Mouse (Mus musculus) intestine, embryonic 14.5 days (tissue): ENCODE data around the gene Trim71. TPM values are rescaled to one million over a fixed set of nuclear protein-coding genes. Genes with fewer than 3 reads are reported as not detected.

Experiments
- ATAC-seq: fragments of 200-750 bp; cut with Nextera tagmentation; replicated peaks from 2 replicates; pipeline ENCODE4 v1.8.0; 2017; ENCODE audit warnings: low read depth, moderate number of reproducible peaks, moderate TSS enrichment, moderate library complexity; ENCODE audit not compliant: low FRiP score, low TSS enrichment
- DNase-seq: peaks from one replicate; pipeline ENCODE4 v3.0.0-alpha.2; 2018; ENCODE audit warnings: low spot score
- H3K27ac ChIP-seq: fragments of 300-500 bp; sonication (generic); 2 replicates; pipeline ENCODE4 v1.5.1; 2014; ENCODE audit warnings: low read depth, mild to moderate bottlenecking, control low read depth
- H3K27me3 ChIP-seq: fragments of 300-500 bp; sonication (generic); replicated peaks from 2 replicates; pipeline ENCODE4 v1.6.1; 2014; ENCODE audit warnings: low read length, control low read depth; ENCODE audit not compliant: control insufficient read depth, insufficient read depth
- H3K36me3 ChIP-seq: fragments of 300-500 bp; sonication (generic); 2 replicates; pipeline ENCODE4 v1.6.1; 2014; ENCODE audit warnings: low read length, control low read depth; ENCODE audit not compliant: control insufficient read depth, insufficient read depth
- H3K4me1 ChIP-seq: fragments of 300-500 bp; sonication (generic); replicated peaks from 2 replicates; pipeline ENCODE4 v1.6.1; 2014; ENCODE audit warnings: low read length, control low read depth, mixed read lengths; ENCODE audit not compliant: control insufficient read depth, insufficient read depth
- H3K4me2 ChIP-seq: fragments of 300-500 bp; sonication (generic); 2 replicates; pipeline ENCODE4 v1.6.1; 2014; ENCODE audit warnings: low read length
- H3K4me3 ChIP-seq: fragments of 300-500 bp; sonication (generic); 2 replicates; pipeline ENCODE4 v1.5.1; 2014; ENCODE audit warnings: low read depth, low read length, control low read depth, mixed read lengths
- H3K9ac ChIP-seq: fragments of 300-500 bp; sonication (generic); 2 replicates; pipeline ENCODE4 v1.6.1; 2014; ENCODE audit warnings: mild to moderate bottlenecking, low read length
- H3K9me3 ChIP-seq: fragments of 300-500 bp; sonication (generic); 2 replicates; pipeline ENCODE4 v1.6.1; 2016; ENCODE audit warnings: low read length, control low read depth; ENCODE audit not compliant: control insufficient read depth
- whole genome bisulfite sequencing: fragments of 180-500 bp; shearing (Covaris S2); extraction: QIAGEN DNeasy Blood & Tissue Kit; methylation state at CpG from one replicate; pipeline ENCODE4 v1.1.7; 2014; 5-methylcytosine and 5-hydroxymethylcytosine counted together
- polyA plus RNA-seq: library from polyadenylated mRNA; unstranded; fragments of >200 nt; fragmentation: Nextera tagmentation; extraction: Ambion mirVana; gene quantifications from 2 replicates; pipeline ENCODE4 v1.2.1, GENCODE M21; 2014

Gene Trim71
- polyA plus RNA-seq, 1 experiment from 2014 or later, result 2.9 TPM

GRCm38 (mm10) chr9:114561671-114561971 lies 2.5 kb downstream of the Trim71 start:
- H3K36me3 ChIP-seq, result no peaks in the 10 kb centered on the region
- peak; percentile 64 for DNase-seq
- H3K4me3 ChIP-seq, result peak overlapping the region; percentile 65
- H3K27me3 ChIP-seq, result peaks cover 50% of the 10 kb centered on the region
- no peak overlapping the region for H3K27ac ChIP-seq
- ATAC-seq, result no peak
- peak overlapping the region; percentile 66 for H3K9ac ChIP-seq
- under 1% methylated on average over 12 of the region's 12 CpGs for WGBS
- no peaks in the 10 kb centered on the region for H3K4me1 ChIP-seq
- peak overlapping the region; percentile 76 for H3K4me2 ChIP-seq
- no peaks in the 10 kb centered on the region for H3K9me3 ChIP-seq

- Histone ChIP-seq H3K4me3 (peak overlapping the region; percentile 65), H3K4me2 (peak overlapping the region; percentile 76), H3K4me1 (no peaks in the 10 kb centered on the region), H3K27me3 (peaks cover 50% of the 10 kb centered on the region), H3K9ac (peak overlapping the region; percentile 66), H3K27ac (no peak overlapping the region), H3K36me3 (no peaks in the 10 kb centered on the region), H3K9me3 (no peaks in the 10 kb centered on the region)
- 2% methylated on average over 36 of the region's 36 CpGs for WGBS
- ATAC-seq, result no peak
- peak; percentile 70 for DNase-seq
These were observed 3.1 kb downstream of the Trim71 start for GRCm38 (mm10) chr9:114560771-114561670.

- Histone ChIP-seq H3K36me3 (no peaks in the 10 kb centered on the region), H3K27me3 (peaks cover 50% of the 10 kb centered on the region), H3K9me3 (no peaks in the 10 kb centered on the region), H3K4me1 (no peaks in the 10 kb centered on the region), H3K9ac (peak overlapping the region; percentile 66), H3K4me3 (peak overlapping the region; percentile 65), H3K4me2 (peak overlapping the region; percentile 76), H3K27ac (no peak overlapping the region)
- DNase-seq (peak; percentile 56), ATAC-seq (no peak)
- 24% methylated on average over 7 of the region's 7 CpGs for WGBS
These were observed 4.0 kb downstream of the Trim71 start for GRCm38 (mm10) chr9:114560141-114560540.

- no peak for ATAC-seq
- no peak overlapping the region for H3K9ac ChIP-seq
- H3K27me3 ChIP-seq, result peaks cover 30% of the 10 kb centered on the region
- WGBS, result 27% methylated on average over 7 of the region's 7 CpGs
- peak overlapping the region; percentile 17 for H3K27ac ChIP-seq
- no peaks in the 10 kb centered on the region for H3K36me3 ChIP-seq
- peak overlapping the region; percentile 18 for H3K4me2 ChIP-seq
- H3K4me3 ChIP-seq, result no peak overlapping the region
- H3K4me1 ChIP-seq, result peaks cover 7% of the 10 kb centered on the region
- no peaks in the 10 kb centered on the region for H3K9me3 ChIP-seq
- DNase-seq, result peak; percentile 52
These were observed 7.1 kb downstream of the Trim71 start for GRCm38 (mm10) chr9:114557086-114557485.

GRCm38 (mm10) chr9:114556276-114556855 lies 7.8 kb downstream of the Trim71 start:
- peaks cover 7% of the 10 kb centered on the region for H3K4me1 ChIP-seq
- H3K9ac ChIP-seq, result no peak overlapping the region
- ATAC-seq (no peak), DNase-seq (peak; percentile 56)
- peaks cover 23% of the 10 kb centered on the region for H3K27me3 ChIP-seq
- no peaks in the 10 kb centered on the region for H3K9me3 ChIP-seq
- H3K4me3 ChIP-seq, result no peak overlapping the region
- H3K36me3 ChIP-seq, result no peaks in the 10 kb centered on the region
- 41% methylated on average over 10 of the region's 10 CpGs for WGBS
- H3K4me2 ChIP-seq, result peak overlapping the region; percentile 18; the same call in 1 of the 2 replicates
- H3K27ac ChIP-seq, result no peak overlapping the region

GRCm38 (mm10) chr9:114554355-114554979 lies 9.7 kb downstream of the Trim71 start:
- H3K4me1 ChIP-seq, result peaks cover 7% of the 10 kb centered on the region
- DNase-seq, result peak; percentile 74
- WGBS, result 52% methylated on average over 5 of the region's 5 CpGs
- no peak overlapping the region for H3K4me2 ChIP-seq
- H3K27ac ChIP-seq, result peak overlapping the region; percentile 47; the same call in 1 of the 2 replicates
- peak; percentile 62 for ATAC-seq
- H3K36me3 ChIP-seq, result no peaks in the 10 kb centered on the region
- H3K27me3 ChIP-seq, result peaks cover 7% of the 10 kb centered on the region; the same call in 1 of the 2 replicates
- H3K9ac ChIP-seq, result no peak overlapping the region
- H3K4me3 ChIP-seq, result no peak overlapping the region
- H3K9me3 ChIP-seq, result no peaks in the 10 kb centered on the region

GRCm38 (mm10) chr9:114553828-114554227 lies 10.3 kb downstream of the Trim71 start:
- H3K36me3 ChIP-seq, result no peaks in the 10 kb centered on the region
- H3K4me1 ChIP-seq, result peaks cover 7% of the 10 kb centered on the region

GRCm38 (mm10) chr9:114550033-114550432 lies 14.1 kb downstream of the Trim71 start:
- no peak overlapping the region for H3K27ac ChIP-seq
- H3K9me3 ChIP-seq, result no peaks in the 10 kb centered on the region
- no peak overlapping the region for H3K4me2 ChIP-seq
- WGBS, result 29% methylated on average over 6 of the region's 6 CpGs
- H3K9ac ChIP-seq, result no peak overlapping the region
- H3K36me3 ChIP-seq, result no peaks in the 10 kb centered on the region
- DNase-seq (no peak), ATAC-seq (no peak)
- H3K4me1 ChIP-seq, result peaks cover 33% of the 10 kb centered on the region
- no peak overlapping the region for H3K4me3 ChIP-seq
- no peaks in the 10 kb centered on the region for H3K27me3 ChIP-seq

More at GRCm38 (mm10) chr9:114553828-114554227, 10.3 kb downstream of the Trim71 start:
- DNase-seq (no peak), ATAC-seq (no peak)
- Histone ChIP-seq H3K4me2 (no peak overlapping the region), H3K27me3 (peaks cover 4% of the 10 kb centered on the region; the same call in 1 of the 2 replicates), H3K9ac (no peak overlapping the region), H3K9me3 (no peaks in the 10 kb centered on the region), H3K4me3 (no peak overlapping the region), H3K27ac (peak overlapping the region; percentile 47; the same call in 1 of the 2 replicates)
